15 mouse cellular contexts compared by ENCODE assay signal in the genomic region with DNA sequence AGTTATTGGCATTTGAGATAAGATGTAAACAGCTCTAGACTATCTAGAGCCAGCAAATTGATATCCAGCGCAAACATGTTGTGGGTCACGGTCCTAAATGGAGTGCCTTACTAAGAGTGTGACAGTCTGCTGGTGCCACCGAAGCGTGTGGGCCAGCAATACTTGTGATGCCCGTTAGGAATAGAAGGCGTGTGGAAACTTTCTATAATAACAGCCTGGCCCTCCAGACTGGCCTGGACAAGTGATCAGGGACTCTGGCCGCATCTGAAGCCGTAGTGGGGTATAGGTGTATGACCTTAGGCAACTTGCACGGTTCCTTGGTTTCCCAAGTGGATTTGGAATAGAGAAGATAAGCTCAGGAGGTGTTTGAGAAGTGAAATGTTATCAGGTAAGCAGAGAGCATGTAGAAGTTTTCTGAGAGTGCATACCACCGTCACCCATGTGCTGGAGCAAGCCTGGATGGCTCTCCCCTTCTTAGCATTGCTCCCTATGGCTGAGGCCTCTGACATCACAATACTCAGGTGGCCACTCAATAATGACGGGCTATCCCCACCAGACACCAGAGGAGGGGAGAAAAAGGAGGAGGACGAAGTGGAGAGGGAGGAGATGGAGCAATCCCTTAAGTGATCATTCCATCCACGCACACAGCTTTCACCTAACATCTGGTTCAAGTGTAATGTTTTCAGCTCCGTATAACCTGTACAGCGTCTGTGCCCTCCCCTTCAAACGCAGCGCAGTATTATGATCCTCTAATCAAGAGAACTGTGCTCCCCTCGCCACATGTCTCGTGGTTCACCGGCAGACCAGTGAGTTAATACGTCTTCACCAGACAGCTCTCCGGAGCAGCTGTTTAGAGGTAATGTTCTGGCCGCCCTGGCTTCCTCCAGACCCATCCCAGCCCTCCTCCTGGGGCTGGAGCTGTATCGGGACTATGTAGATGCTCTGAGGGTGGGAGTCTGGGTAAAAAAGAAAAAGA.
DNase-seq lines count a peak whose midpoint lies in the region; ATAC-seq and TF ChIP-seq lines count a peak whose summit lies in the region.
"Had no signal": no experiment of that assay in that cellular context is flagged by ENCODE, and none has a peak within 500 bp of the region (broad histone marks: within the 10 kb centered on the region; RNA-seq: fewer than 3 reads in every experiment).

No protein-coding gene starts in this region.

- no peak overlapping the region for H3K9ac ChIP-seq in neural tube, embryonic 13.5 days
- H3K9ac ChIP-seq in hindbrain, postnatal 0 days (replicated peaks; ENCODE audit: low read length): no peak overlapping the region
- no peak overlapping the region for H3K9ac ChIP-seq in forebrain, embryonic 12.5 days
- H3K9ac ChIP-seq: embryonic facial prominence, embryonic 15.5 days; liver, embryonic 14.5 days had no signal

- DNase-seq in heart, embryonic 10.5 days (ENCODE audit: low spot score): no peak
- no peak for DNase-seq in heart, postnatal 36 days
- no peak for DNase-seq in neural tube, embryonic 10.5 days (ENCODE audit: extremely low spot score, low spot score)
- DNase-seq in hindbrain, postnatal 0 days (ENCODE audit: low spot score): no peak
- no peak for DNase-seq in lung, postnatal 4 days
- DNase-seq: adrenal gland, postnatal 25 days; cerebellum, adult 9-11 months; gastrocnemius, postnatal 10 days; midbrain, embryonic 14.5 days; thymus, adult 2 months had no signal

- no peaks in the 10 kb centered on the region for H3K27me3 ChIP-seq in heart, embryonic 10.5 days (ENCODE audit: insufficient read depth, poor library complexity, severe bottlenecking)
- H3K27me3 ChIP-seq in neural tube, embryonic 13.5 days: no peaks in the 10 kb centered on the region
- no peaks in the 10 kb centered on the region for H3K27me3 ChIP-seq in hindbrain, postnatal 0 days (ENCODE audit: insufficient read depth, low read length)
- H3K27me3 ChIP-seq in forebrain, embryonic 12.5 days: no peaks in the 10 kb centered on the region
- H3K27me3 ChIP-seq: embryonic facial prominence, embryonic 15.5 days had no signal

- H3K4me2 ChIP-seq in neural tube, embryonic 13.5 days: no peak overlapping the region
- no peak overlapping the region for H3K4me2 ChIP-seq in hindbrain, postnatal 0 days (ENCODE audit: low read depth, low read length)
- no peak overlapping the region for H3K4me2 ChIP-seq in forebrain, embryonic 12.5 days
- H3K4me2 ChIP-seq: embryonic facial prominence, embryonic 15.5 days had no signal

- no peak for TF ChIP-seq CTCF in hindbrain, postnatal 0 days (IDR thresholded peaks at IDR 0.05; ENCODE audit: low read depth)

- peak overlapping the region; percentile 19; the same call in 1 of the 2 replicates for H3K27ac ChIP-seq in heart, embryonic 10.5 days
- H3K27ac ChIP-seq in neural tube, embryonic 13.5 days (replicated peaks): no peak overlapping the region
- H3K27ac ChIP-seq in hindbrain, postnatal 0 days: no peak overlapping the region
- H3K27ac ChIP-seq in forebrain, embryonic 12.5 days: no peak overlapping the region
- H3K27ac ChIP-seq: embryonic facial prominence, embryonic 15.5 days; liver, embryonic 14.5 days had no signal

- no peak overlapping the region for H3K4me3 ChIP-seq in heart, embryonic 10.5 days
- H3K4me3 ChIP-seq in neural tube, embryonic 13.5 days: no peak overlapping the region
- no peak overlapping the region for H3K4me3 ChIP-seq in hindbrain, postnatal 0 days (ENCODE audit: low read length)
- no peak overlapping the region for H3K4me3 ChIP-seq in forebrain, embryonic 12.5 days (replicated peaks)
- H3K4me3 ChIP-seq: embryonic facial prominence, embryonic 15.5 days had no signal

- H3K4me1 ChIP-seq in heart, embryonic 10.5 days: peaks cover 52% of the 10 kb centered on the region
- peaks cover 12% of the 10 kb centered on the region for H3K4me1 ChIP-seq in neural tube, embryonic 13.5 days (replicated peaks)
- H3K4me1 ChIP-seq in hindbrain, postnatal 0 days (ENCODE audit: insufficient read depth, low read length): 0 out of 2 replicates have a peak, but pooled peaks cover 13% of the 10 kb centered on the region
- no peaks in the 10 kb centered on the region; the same call in 1 of the 2 replicates for H3K4me1 ChIP-seq in forebrain, embryonic 12.5 days

- peak; percentile 68 for ATAC-seq in neural tube, embryonic 13.5 days (ENCODE audit: low read depth)
- peak; percentile 33 for ATAC-seq in hindbrain, postnatal 0 days
- ATAC-seq in forebrain, embryonic 12.5 days (ENCODE audit: low FRiP score): no peak; the same call in 1 of the 2 replicates
- ATAC-seq: CD4-positive, CD25-positive, alpha-beta regulatory T cell, adult 4 months had no signal

- intact Hi-C loops in heart, postnatal 36 days (cut with DNase I): loop anchor here (10.0 kb wide), 1 partner anchor 184 kb away; the partner anchor contains the start of gene Gch1

- WGBS in heart, embryonic 10.5 days: 70% methylated on average over 24 of the region's 24 CpGs
- WGBS in neural tube, embryonic 13.5 days: 71% methylated on average over 24 of the region's 24 CpGs
- WGBS in hindbrain, postnatal 0 days: 66% methylated on average over 24 of the region's 24 CpGs
- whole genome bisulfite sequencing in forebrain, embryonic 12.5 days: 80% methylated on average over 24 of the region's 24 CpGs

- H3K9me3 ChIP-seq in heart, embryonic 10.5 days: no peaks in the 10 kb centered on the region
- no peaks in the 10 kb centered on the region for H3K9me3 ChIP-seq in neural tube, embryonic 13.5 days
- no peaks in the 10 kb centered on the region for H3K9me3 ChIP-seq in hindbrain, postnatal 0 days (ENCODE audit: low read length)
- no peaks in the 10 kb centered on the region for H3K9me3 ChIP-seq in forebrain, embryonic 12.5 days
- H3K9me3 ChIP-seq: embryonic facial prominence, embryonic 15.5 days had no signal

- no peaks in the 10 kb centered on the region for H3K36me3 ChIP-seq in heart, embryonic 10.5 days
- no peaks in the 10 kb centered on the region for H3K36me3 ChIP-seq in neural tube, embryonic 13.5 days
- no peaks in the 10 kb centered on the region for H3K36me3 ChIP-seq in hindbrain, postnatal 0 days (ENCODE audit: insufficient read depth, low read length)
- H3K36me3 ChIP-seq in forebrain, embryonic 12.5 days (replicated peaks): no peaks in the 10 kb centered on the region
- H3K36me3 ChIP-seq: embryonic facial prominence, embryonic 15.5 days had no signal
